Mouse (Mus musculus) embryonic facial prominence, embryonic 14.5 days (tissue): ENCODE measurements around the gene Mipep. TPM values are rescaled to one million over a fixed set of nuclear protein-coding genes. Genes with fewer than 3 reads are reported as not detected.

Experiments
- ATAC-seq: fragments of 200-750 bp; cut with Nextera tagmentation; 2 replicates; pipeline ENCODE4 v1.8.0; 2017; ENCODE audit warnings: low read depth, moderate number of reproducible peaks, moderate TSS enrichment
- DNase-seq: peaks from one replicate; pipeline ENCODE4 v3.0.0-alpha.2; 2015; ENCODE audit warnings: low spot score
- H3K27ac ChIP-seq: fragments of 300-500 bp; sonication (generic); replicated peaks from 2 replicates; pipeline ENCODE4 v1.5.1; 2014; ENCODE audit warnings: low read depth, mild to moderate bottlenecking, low read length, moderate library complexity
- H3K27me3 ChIP-seq: fragments of 300-500 bp; sonication (generic); replicated peaks from 2 replicates; pipeline ENCODE4 v1.6.1; 2014; ENCODE audit warnings: low read length; ENCODE audit not compliant: control insufficient read depth, insufficient read depth
- H3K36me3 ChIP-seq: fragments of 300-500 bp; sonication (generic); 2 replicates; pipeline ENCODE4 v1.6.1; 2014; ENCODE audit warnings: low read length, mixed read lengths; ENCODE audit not compliant: control insufficient read depth, insufficient read depth
- H3K4me1 ChIP-seq: fragments of 300-500 bp; sonication (generic); 2 replicates; pipeline ENCODE4 v1.6.1; 2014; ENCODE audit warnings: antibody characterized with exemption, low read length; ENCODE audit not compliant: control insufficient read depth, insufficient read depth
- H3K4me2 ChIP-seq: fragments of 300-500 bp; sonication (generic); 2 replicates; pipeline ENCODE4 v1.6.1; 2014; ENCODE audit warnings: low read depth, mild to moderate bottlenecking, low read length, moderate library complexity, mixed read lengths
- H3K4me3 ChIP-seq: fragments of 300-500 bp; sonication (generic); 2 replicates; pipeline ENCODE4 v1.5.1; 2014; ENCODE audit warnings: low read depth, mild to moderate bottlenecking, low read length
- H3K9ac ChIP-seq: fragments of 300-500 bp; sonication (generic); 2 replicates; pipeline ENCODE4 v1.6.1; 2014; ENCODE audit warnings: low read depth, mild to moderate bottlenecking, low read length, moderate library complexity, mixed read lengths
- H3K9me3 ChIP-seq: fragments of 300-500 bp; sonication (generic); 2 replicates; pipeline ENCODE4 v1.6.1; 2016; ENCODE audit warnings: low read length; ENCODE audit not compliant: control insufficient read depth
- WGBS: fragments of 180-500 bp; shearing (Covaris S2); extraction: QIAGEN DNeasy Blood & Tissue Kit; methylation state at CpG from one replicate; pipeline ENCODE4 v1.1.7; 2014; 5-methylcytosine and 5-hydroxymethylcytosine counted together
- polyA plus RNA-seq: library from polyadenylated mRNA; unstranded; fragments of >200 nt; fragmentation: Nextera tagmentation; extraction: Ambion mirVana; gene quantifications from 2 replicates; pipeline ENCODE4 v1.2.1, GENCODE M21; 2014

Gene Mipep
- polyA plus RNA-seq, 1 experiment from 2014 or later, result 23.5 TPM

DNA sequence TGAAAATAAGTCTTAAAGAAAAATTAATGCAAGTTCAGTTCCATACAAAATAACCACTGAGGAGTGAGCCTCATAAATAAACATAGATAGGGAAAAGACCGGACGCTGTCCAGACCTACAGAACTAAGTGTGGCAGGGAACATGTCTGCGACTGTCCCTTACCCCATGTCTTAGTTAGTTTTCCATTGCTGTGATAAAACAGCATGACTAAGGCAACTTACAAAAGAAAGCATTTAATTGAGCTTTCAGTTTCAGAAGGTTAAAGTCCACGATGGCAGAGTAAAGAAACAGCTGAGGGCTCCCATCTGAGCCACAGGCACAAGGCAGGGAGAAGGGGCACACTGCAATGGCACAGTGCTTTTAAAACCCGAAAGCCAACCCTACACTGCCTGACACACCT is 63.8 kb downstream of the Mipep start:
- H3K4me1 ChIP-seq, result peaks cover 11% of the 10 kb centered on the region; the same call in 1 of the 2 replicates
- 81% methylated on average over 5 of the region's 5 CpGs for WGBS
- H3K4me3 ChIP-seq, result no peak overlapping the region
- DNase-seq (no peak), ATAC-seq (no peak)
- no peak overlapping the region for H3K4me2 ChIP-seq
- H3K27ac ChIP-seq, result no peak overlapping the region
- peaks cover 34% of the 10 kb centered on the region for H3K36me3 ChIP-seq
- no peak overlapping the region for H3K9ac ChIP-seq
- no peaks in the 10 kb centered on the region for H3K27me3 ChIP-seq
- no peaks in the 10 kb centered on the region for H3K9me3 ChIP-seq

GRCm38 (mm10) chr14:60850101-60850500 is 65.7 kb downstream of the Mipep start:
- Histone ChIP-seq H3K27ac (no peak overlapping the region), H3K9ac (no peak overlapping the region), H3K36me3 (peaks cover 34% of the 10 kb centered on the region), H3K4me3 (no peak overlapping the region), H3K9me3 (no peaks in the 10 kb centered on the region), H3K4me2 (no peak overlapping the region), H3K4me1 (peaks cover 6% of the 10 kb centered on the region; the same call in 1 of the 2 replicates), H3K27me3 (no peaks in the 10 kb centered on the region)
- no peak for ATAC-seq
- WGBS, result 79% methylated on average over 14 of the region's 14 CpGs
- no peak for DNase-seq

- Histone ChIP-seq H3K9me3 (no peaks in the 10 kb centered on the region), H3K4me2 (no peak overlapping the region), H3K4me1 (no peaks in the 10 kb centered on the region; the same call in 1 of the 2 replicates), H3K9ac (no peak overlapping the region), H3K27ac (no peak overlapping the region), H3K27me3 (no peaks in the 10 kb centered on the region), H3K36me3 (peaks cover 38% of the 10 kb centered on the region), H3K4me3 (no peak overlapping the region)
- ATAC-seq, result no peak
- 90% methylated on average over 5 of the region's 5 CpGs for WGBS
- DNase-seq, result no peak
Measured at GRCm38 (mm10) chr14:60851632-60852031, 67.3 kb downstream of the Mipep start.

- H3K27ac ChIP-seq, result no peak overlapping the region
- no peak for DNase-seq
- H3K4me1 ChIP-seq, result peaks cover 6% of the 10 kb centered on the region; the same call in 1 of the 2 replicates
- no peaks in the 10 kb centered on the region for H3K9me3 ChIP-seq
- no peak overlapping the region for H3K4me3 ChIP-seq
- 0 out of 2 replicates have a peak, but pooled peaks cover 17% of the 10 kb centered on the region for H3K36me3 ChIP-seq
- H3K9ac ChIP-seq, result no peak overlapping the region
- H3K27me3 ChIP-seq, result no peaks in the 10 kb centered on the region
- no peak for ATAC-seq
- H3K4me2 ChIP-seq, result no peak overlapping the region
- 59% methylated on average over 7 of the region's 7 CpGs for WGBS
Measured at GRCm38 (mm10) chr14:60856199-60856912, 72.0 kb downstream of the Mipep start.

GRCm38 (mm10) chr14:60856913-60857300 is 72.5 kb downstream of the Mipep start:
- WGBS, result 66% methylated on average over 7 of the region's 7 CpGs
- DNase-seq (no peak), ATAC-seq (no peak)
- no peak overlapping the region for H3K9ac ChIP-seq
- H3K9me3 ChIP-seq, result no peaks in the 10 kb centered on the region
- no peak overlapping the region for H3K4me3 ChIP-seq
- H3K4me1 ChIP-seq, result peaks cover 6% of the 10 kb centered on the region; the same call in 1 of the 2 replicates
- no peak overlapping the region for H3K4me2 ChIP-seq
- no peaks in the 10 kb centered on the region for H3K27me3 ChIP-seq
- 0 out of 2 replicates have a peak, but pooled peaks cover 11% of the 10 kb centered on the region for H3K36me3 ChIP-seq
- no peak overlapping the region for H3K27ac ChIP-seq

GRCm38 (mm10) chr14:60863396-60863795 is 79.0 kb downstream of the Mipep start:
- Histone ChIP-seq H3K4me1 (0 out of 2 replicates have a peak, but pooled peaks cover 7% of the 10 kb centered on the region), H3K9me3 (no peaks in the 10 kb centered on the region), H3K4me2 (no peak overlapping the region), H3K27me3 (no peaks in the 10 kb centered on the region), H3K36me3 (peaks cover 3% of the 10 kb centered on the region; the same call in 1 of the 2 replicates), H3K27ac (no peak overlapping the region), H3K4me3 (no peak overlapping the region), H3K9ac (no peak overlapping the region)
- DNase-seq, result peak; percentile 26
- WGBS, result 46% methylated on average over 3 of the region's 3 CpGs
- no peak for ATAC-seq

- no peak overlapping the region for H3K9ac ChIP-seq
- 0 out of 2 replicates have a peak, but pooled peaks have one; percentile 57 for ATAC-seq
- DNase-seq, result peak; percentile 83
- no peaks in the 10 kb centered on the region for H3K9me3 ChIP-seq
- no peak overlapping the region for H3K4me3 ChIP-seq
- H3K27ac ChIP-seq, result no peak overlapping the region
- peaks cover 8% of the 10 kb centered on the region; the same call in 1 of the 2 replicates for H3K36me3 ChIP-seq
- H3K4me2 ChIP-seq, result no peak overlapping the region
- H3K4me1 ChIP-seq, result 0 out of 2 replicates have a peak, but pooled peaks cover 7% of the 10 kb centered on the region
- no peaks in the 10 kb centered on the region for H3K27me3 ChIP-seq
- 22% methylated on average over 11 of the region's 11 CpGs for WGBS
Measured at GRCm38 (mm10) chr14:60866399-60866798, 82.0 kb downstream of the Mipep start.

- no peaks in the 10 kb centered on the region for H3K27me3 ChIP-seq
- H3K4me1 ChIP-seq, result 0 out of 2 replicates have a peak, but pooled peaks cover 7% of the 10 kb centered on the region
- 64% methylated on average over 9 of the region's 9 CpGs for WGBS
- no peak overlapping the region for H3K27ac ChIP-seq
- H3K36me3 ChIP-seq, result peaks cover 13% of the 10 kb centered on the region; the same call in 1 of the 2 replicates
- ATAC-seq (no peak), DNase-seq (no peak)
- no peak overlapping the region for H3K9ac ChIP-seq
- H3K4me2 ChIP-seq, result no peak overlapping the region
- H3K4me3 ChIP-seq, result no peak overlapping the region
- H3K9me3 ChIP-seq, result no peaks in the 10 kb centered on the region
Measured at GRCm38 (mm10) chr14:60868325-60868724, 84.0 kb downstream of the Mipep start.
